Mouse (Mus musculus) liver, adult 2 months (tissue): ENCODE measurements around the gene Ephb2. TPM values are rescaled to one million over a fixed set of nuclear protein-coding genes. Genes with fewer than 3 reads are reported as not detected.

ENCODE experiments used
- DNase-seq: peaks from one replicate; pipeline ENCODE4 v3.0.0-alpha.2; 2011; ENCODE audit warnings: low read depth, low spot score; ENCODE audit errors: extremely low read depth
- H3K27ac ChIP-seq: fragments of 200-500 bp; replicated peaks from 2 replicates; pipeline ENCODE4 v1.5.1; 2012; ENCODE audit warnings: low read depth, mild to moderate bottlenecking, control low read depth, inconsistent platforms, low read length; ENCODE audit not compliant: insufficient read depth
- H3K27me3 ChIP-seq: fragments of 200-500 bp; 2 replicates; pipeline ENCODE4 v1.6.1; 2012; ENCODE audit warnings: mild to moderate bottlenecking, moderate library complexity, low read length, inconsistent platforms; ENCODE audit not compliant: control insufficient read depth, insufficient read depth
- H3K36me3 ChIP-seq: fragments of 200-500 bp; 2 replicates; pipeline ENCODE4 v1.6.1; 2012; ENCODE audit warnings: low read length, inconsistent platforms; ENCODE audit not compliant: control insufficient read depth, insufficient read depth
- H3K4me1 ChIP-seq: fragments of 200-500 bp; 2 replicates; pipeline ENCODE4 v1.6.1; 2011; ENCODE audit warnings: low read length; ENCODE audit not compliant: control insufficient read depth, insufficient read depth
- H3K4me3 ChIP-seq: fragments of 200-500 bp; 2 replicates; pipeline ENCODE4 v1.5.1; 2011; ENCODE audit warnings: low read depth, mild to moderate bottlenecking, control low read depth, low read length, moderate library complexity; ENCODE audit not compliant: insufficient read depth
- H3K79me2 ChIP-seq: fragments of 200-500 bp; 2 replicates; pipeline ENCODE4 v1.6.1; 2012; ENCODE audit warnings: inconsistent platforms, mild to moderate bottlenecking, low read length, moderate library complexity; ENCODE audit not compliant: control insufficient read depth, insufficient read depth
- H3K9ac ChIP-seq: fragments of 200-500 bp; 2 replicates; pipeline ENCODE4 v1.6.1; 2012; ENCODE audit warnings: low read depth, mild to moderate bottlenecking, control low read depth, inconsistent platforms, low read length
- CTCF ChIP-seq: fragments of 200-500 bp; IDR thresholded peaks from 2 replicates; pipeline ENCODE4 v1.5.1; 2011; ENCODE audit warnings: low read depth, low read length, control low read depth
- POLR2A ChIP-seq: fragments of 200-500 bp; IDR thresholded peaks from 2 replicates; pipeline ENCODE4 v1.6.1; 2011; ENCODE audit warnings: low read length, control low read depth; ENCODE audit not compliant: insufficient read depth; ENCODE audit errors: extremely low read depth
- WGBS: fragments of 180-500 bp; shearing (Covaris S2); methylation state at CpG from one replicate; pipeline ENCODE4 v1.1.7; 2018; 5-methylcytosine and 5-hydroxymethylcytosine counted together
- polyA plus RNA-seq: library from polyadenylated mRNA; depleted of rRNA; stranded (reverse); fragments of >200 nt; gene quantifications from 2 replicates; pipeline ENCODE4 v1.2.3, GENCODE M21; 2012
- total RNA-seq: library from RNA; depleted of rRNA; stranded (reverse); fragments of >200 nt; gene quantifications from 2 replicates; pipeline ENCODE4 v1.2.3, GENCODE M21; 2014

Ephb2 gene
- total and polyA plus RNA-seq, 2 experiments = 0.18 to 0.37 TPM

DNA sequence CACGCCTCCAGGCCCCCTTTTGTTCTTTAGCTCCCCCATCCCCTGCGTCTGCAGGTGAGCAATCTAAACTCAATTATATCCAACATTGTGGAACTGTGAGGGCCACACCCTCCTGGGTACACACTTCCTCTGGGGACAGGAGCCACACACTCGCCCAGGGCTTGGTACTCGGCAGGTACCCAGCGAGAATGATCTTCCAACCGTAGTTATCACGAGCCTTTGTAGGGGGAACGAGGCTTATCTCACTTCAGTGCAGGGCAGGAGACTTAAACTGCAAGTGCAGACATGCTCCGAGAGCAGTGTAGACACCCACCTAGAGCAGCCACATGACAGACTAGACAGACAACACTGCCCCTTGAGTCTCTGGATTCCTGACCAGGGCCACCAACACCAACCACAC, 115.8 kb downstream of the Ephb2 start:
- no peak overlapping the region for H3K27ac ChIP-seq
- H3K36me3 ChIP-seq = no peaks in the 10 kb centered on the region
- no peak for DNase-seq
- TF ChIP-seq POLR2A (no peak), CTCF (no peak)
- H3K9ac ChIP-seq = no peak overlapping the region
- no peaks in the 10 kb centered on the region for H3K4me1 ChIP-seq
- no peaks in the 10 kb centered on the region for H3K27me3 ChIP-seq
- no peaks in the 10 kb centered on the region for H3K79me2 ChIP-seq
- H3K4me3 ChIP-seq = no peak overlapping the region
- 75% methylated on average over 9 of the region's 9 CpGs for WGBS

DNA sequence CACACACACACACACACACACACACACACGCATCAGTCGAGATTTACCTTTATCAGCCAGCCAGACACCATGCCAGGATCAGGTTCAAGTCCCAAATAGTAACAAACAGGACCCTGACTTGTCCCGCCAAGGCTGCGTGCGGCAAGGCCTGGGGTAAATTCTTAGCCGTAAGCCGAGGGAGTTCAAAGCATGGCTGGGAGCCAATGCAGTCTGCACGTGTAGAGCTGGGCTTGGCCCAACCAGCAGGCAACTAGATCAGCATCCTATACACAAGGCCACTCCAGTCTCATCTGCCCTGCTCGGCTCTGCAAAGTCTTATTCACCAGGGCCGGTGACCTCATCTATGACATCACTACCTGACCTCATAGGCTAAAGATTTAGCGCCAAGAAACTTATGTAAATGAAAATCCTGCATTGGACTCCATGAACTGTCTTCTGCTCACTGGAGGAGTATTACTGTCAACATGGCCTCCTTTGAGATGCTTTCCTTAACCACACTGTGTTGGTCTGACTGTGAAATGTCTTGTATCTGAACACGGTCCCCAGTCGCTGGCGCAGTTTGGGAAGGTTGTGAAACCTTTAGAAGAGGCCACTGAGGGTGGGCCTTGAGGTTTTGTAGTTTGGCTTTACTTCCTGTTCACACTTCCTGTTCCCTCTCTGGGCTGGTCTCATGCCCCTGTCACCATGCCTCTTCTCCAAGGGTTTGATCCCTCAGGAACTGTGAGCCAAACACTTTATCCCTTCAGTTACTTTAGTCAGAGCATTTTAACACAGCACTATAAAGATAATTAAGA, 117.4 kb downstream of the Ephb2 start:
- TF ChIP-seq CTCF = no peak
- TF ChIP-seq POLR2A = no peak
- no peaks in the 10 kb centered on the region for H3K36me3 ChIP-seq
- DNase-seq = no peak
- no peak overlapping the region for H3K4me3 ChIP-seq
- no peaks in the 10 kb centered on the region for H3K27me3 ChIP-seq
- WGBS = 85% methylated on average over 14 of the region's 14 CpGs
- no peaks in the 10 kb centered on the region for H3K79me2 ChIP-seq
- H3K27ac ChIP-seq = no peak overlapping the region
- no peaks in the 10 kb centered on the region for H3K4me1 ChIP-seq
- H3K9ac ChIP-seq = no peak overlapping the region

DNA sequence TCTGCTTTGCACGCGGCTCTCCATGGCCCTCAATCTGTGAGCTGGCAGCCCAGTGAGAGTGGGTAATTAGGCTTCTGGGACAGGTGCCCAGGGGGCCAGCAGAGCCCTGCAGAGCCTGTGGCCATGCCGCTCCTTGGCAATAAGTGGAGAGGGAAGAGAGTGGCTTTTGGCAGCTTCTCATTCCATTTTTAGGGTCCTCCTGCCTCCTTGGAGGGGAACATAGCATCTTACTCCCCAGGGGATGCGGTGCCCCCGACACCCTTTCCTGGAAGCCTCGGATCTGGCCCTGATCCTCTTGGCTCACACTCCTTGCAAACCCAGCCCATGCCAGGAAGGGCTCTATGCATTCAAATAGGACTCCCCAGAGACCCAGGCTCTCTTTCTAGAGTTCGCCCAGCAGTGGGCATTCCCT, 119.2 kb downstream of the Ephb2 start:
- TF ChIP-seq CTCF (no peak), POLR2A (no peak)
- no peaks in the 10 kb centered on the region for H3K79me2 ChIP-seq
- H3K27me3 ChIP-seq = no peaks in the 10 kb centered on the region
- no peak overlapping the region for H3K4me3 ChIP-seq
- no peaks in the 10 kb centered on the region for H3K36me3 ChIP-seq
- H3K4me1 ChIP-seq = no peaks in the 10 kb centered on the region
- WGBS = 90% methylated on average over 7 of the region's 7 CpGs
- H3K9ac ChIP-seq = no peak overlapping the region
- DNase-seq = no peak
- H3K27ac ChIP-seq = no peak overlapping the region

DNA sequence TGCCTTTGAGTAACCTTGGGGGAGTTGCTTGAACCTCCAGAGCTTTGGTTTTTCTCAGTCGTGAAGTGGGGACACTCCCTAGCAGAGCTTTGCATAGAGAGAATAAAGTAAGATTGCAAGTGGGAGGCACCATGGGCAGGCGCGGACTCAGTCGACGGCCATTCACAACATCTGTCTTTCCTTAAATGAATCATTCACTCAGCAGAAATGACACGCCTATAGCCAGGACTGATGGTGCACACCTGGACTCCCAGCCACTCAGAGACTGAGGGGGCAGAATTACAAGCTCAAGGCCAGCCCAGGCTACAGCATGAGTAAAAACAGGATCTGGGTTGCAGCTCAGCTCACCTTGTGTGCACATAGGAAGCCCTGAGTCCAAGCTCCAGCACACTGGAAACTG, 121.3 kb downstream of the Ephb2 start:
- Histone ChIP-seq H3K9ac (no peak overlapping the region), H3K4me3 (no peak overlapping the region), H3K4me1 (no peaks in the 10 kb centered on the region), H3K79me2 (no peaks in the 10 kb centered on the region), H3K27ac (no peak overlapping the region), H3K36me3 (no peaks in the 10 kb centered on the region), H3K27me3 (no peaks in the 10 kb centered on the region)
- 86% methylated on average over 6 of the region's 6 CpGs for WGBS
- no peak for TF ChIP-seq CTCF
- TF ChIP-seq POLR2A = no peak
- no peak for DNase-seq

DNA sequence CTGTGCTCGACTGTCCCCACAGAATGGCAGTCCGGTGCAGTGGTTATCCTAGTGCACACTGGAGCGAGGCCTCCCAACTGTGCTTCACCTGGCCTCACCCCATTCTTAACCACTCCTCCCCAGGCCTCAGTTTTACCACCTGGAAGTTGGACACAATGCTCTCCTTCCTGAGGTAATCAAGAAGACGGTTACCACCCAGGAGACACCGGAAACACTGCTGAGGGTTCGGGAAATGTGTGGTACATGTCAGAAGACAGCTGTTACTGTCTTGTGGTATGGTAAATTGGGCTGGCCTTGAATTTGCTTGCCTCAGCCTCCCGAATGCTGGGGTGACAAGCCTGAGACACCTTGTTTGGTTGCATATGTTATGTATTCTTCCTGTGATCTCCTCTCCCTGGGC, 121.9 kb downstream of the Ephb2 start:
- no peak for TF ChIP-seq POLR2A
- no peaks in the 10 kb centered on the region for H3K27me3 ChIP-seq
- 89% methylated on average over 7 of the region's 7 CpGs for WGBS

DNA sequence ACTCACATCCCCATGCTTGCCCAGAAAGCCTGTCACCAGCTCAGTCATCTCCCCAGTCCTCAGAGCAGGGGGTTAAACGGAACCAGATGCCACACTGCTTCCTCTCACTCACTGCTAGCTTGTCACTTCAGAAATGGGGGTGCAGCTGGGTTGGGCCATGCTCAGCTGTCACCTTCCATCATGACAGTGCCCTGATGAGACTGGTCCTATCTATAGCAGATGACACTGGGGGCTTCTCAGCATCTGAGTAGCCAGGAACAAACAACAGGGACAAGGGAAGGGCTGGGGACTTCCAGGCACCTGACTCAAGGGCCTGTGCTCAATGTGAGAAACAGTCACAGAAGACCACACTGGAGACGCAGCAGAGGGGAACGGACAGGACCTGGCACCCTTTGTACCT, 122.4 kb downstream of the Ephb2 start:
- H3K4me3 ChIP-seq = no peak overlapping the region
- TF ChIP-seq CTCF (no peak), POLR2A (no peak)
- no peaks in the 10 kb centered on the region for H3K27me3 ChIP-seq
- no peak overlapping the region for H3K9ac ChIP-seq
- H3K36me3 ChIP-seq = no peaks in the 10 kb centered on the region
- WGBS = 88% methylated on average over 3 of the region's 3 CpGs
- no peaks in the 10 kb centered on the region for H3K79me2 ChIP-seq
- no peaks in the 10 kb centered on the region for H3K4me1 ChIP-seq
- no peak overlapping the region for H3K27ac ChIP-seq
- DNase-seq = no peak

More for the DNA sequence above, 121.9 kb downstream of the Ephb2 start:
- no peak overlapping the region for H3K27ac ChIP-seq
- DNase-seq = no peak
- no peak overlapping the region for H3K4me3 ChIP-seq
- no peaks in the 10 kb centered on the region for H3K36me3 ChIP-seq
- H3K4me1 ChIP-seq = no peaks in the 10 kb centered on the region
- no peak overlapping the region for H3K9ac ChIP-seq
- no peaks in the 10 kb centered on the region for H3K79me2 ChIP-seq
